Mouse (Mus musculus): ENCODE measurements at regions not wholly inside any gene's neighbourhood (a gene's known extent, or its start where the extent isn't known, plus 50 kb on each side); places are given as distances from the start of the nearest gene placed in this dataset.

- Histone ChIP-seq H3K4me3 (no peak overlapping the region), H3K27ac (no peak overlapping the region)
- no peak for TF ChIP-seq CTCF (IDR thresholded peaks at IDR 0.05)
- no peak for DNase-seq
- intact Hi-C loops (cut with DNase I), result no loop called here
These were observed 758.8 kb downstream of the Tmem114 start for GRCm38 (mm10) chr16:7666096-7666495.

GRCm38 (mm10) chr16:7658133-7658532 lies 766.8 kb downstream of the Tmem114 start:
- intact Hi-C loops (cut with DNase I), result no loop called here
- H3K4me3 ChIP-seq, result no peak overlapping the region
- DNase-seq, result no peak
- no peak overlapping the region for H3K27ac ChIP-seq
- TF ChIP-seq CTCF (IDR thresholded peaks at IDR 0.05), result no peak

- intact Hi-C loops (cut with DNase I), result no loop called here
- TF ChIP-seq CTCF (IDR thresholded peaks at IDR 0.05), result no peak
- no peak overlapping the region for H3K4me3 ChIP-seq
- no peak for DNase-seq
- no peak overlapping the region for H3K27ac ChIP-seq
These were observed 770.5 kb downstream of the Tmem114 start for GRCm38 (mm10) chr16:7654451-7654850.

- no peak for DNase-seq
These were observed 775.2 kb downstream of the Tmem114 start for GRCm38 (mm10) chr16:7649771-7650170.

GRCm38 (mm10) chr16:7647275-7647926 lies 777.5 kb downstream of the Tmem114 start:
- intact Hi-C loops (cut with DNase I), result no loop called here
- no peak overlapping the region for H3K27ac ChIP-seq
- H3K4me3 ChIP-seq, result no peak overlapping the region
- no peak for DNase-seq
- TF ChIP-seq CTCF (IDR thresholded peaks at IDR 0.05), result no peak

More at GRCm38 (mm10) chr16:7649771-7650170, 775.2 kb downstream of the Tmem114 start:
- intact Hi-C loops (cut with DNase I), result no loop called here
- no peak overlapping the region for H3K4me3 ChIP-seq
- H3K27ac ChIP-seq, result no peak overlapping the region
- TF ChIP-seq CTCF (IDR thresholded peaks at IDR 0.05), result no peak

- no peak for TF ChIP-seq CTCF (IDR thresholded peaks at IDR 0.05)
- intact Hi-C loops (cut with DNase I), result no loop called here
- no peak overlapping the region for H3K4me3 ChIP-seq
- no peak overlapping the region for H3K27ac ChIP-seq
- DNase-seq, result no peak
These were observed 780.6 kb downstream of the Tmem114 start for GRCm38 (mm10) chr16:7644363-7644762.

GRCm38 (mm10) chr16:7638955-7639755 lies 785.8 kb downstream of the Tmem114 start:
- intact Hi-C loops (cut with DNase I), result no loop called here
- no peak for TF ChIP-seq CTCF (IDR thresholded peaks at IDR 0.05)
- DNase-seq, result no peak
- Histone ChIP-seq H3K4me3 (no peak overlapping the region), H3K27ac (no peak overlapping the region)

GRCm38 (mm10) chr16:7637993-7638392 lies 786.9 kb downstream of the Tmem114 start:
- intact Hi-C loops (cut with DNase I), result no loop called here
- Histone ChIP-seq H3K27ac (no peak overlapping the region), H3K4me3 (no peak overlapping the region)
- DNase-seq, result no peak
- no peak for TF ChIP-seq CTCF (IDR thresholded peaks at IDR 0.05)

GRCm38 (mm10) chr16:7637121-7637700 lies 787.7 kb downstream of the Tmem114 start:
- H3K4me3 ChIP-seq, result no peak overlapping the region
- TF ChIP-seq CTCF (IDR thresholded peaks at IDR 0.05), result no peak
- no peak for DNase-seq
- no peak overlapping the region for H3K27ac ChIP-seq
- intact Hi-C loops (cut with DNase I), result no loop called here

GRCm38 (mm10) chr16:7636326-7636725 lies 788.6 kb downstream of the Tmem114 start:
- Histone ChIP-seq H3K27ac (no peak overlapping the region), H3K4me3 (no peak overlapping the region)
- no peak for TF ChIP-seq CTCF (IDR thresholded peaks at IDR 0.05)
- no peak for DNase-seq
- intact Hi-C loops (cut with DNase I), result no loop called here

- intact Hi-C loops (cut with DNase I), result no loop called here
- no peak overlapping the region for H3K27ac ChIP-seq
- no peak for DNase-seq
- no peak overlapping the region for H3K4me3 ChIP-seq
- no peak for TF ChIP-seq CTCF (IDR thresholded peaks at IDR 0.05)
These were observed 792.5 kb downstream of the Tmem114 start for GRCm38 (mm10) chr16:7632474-7632873.

GRCm38 (mm10) chr16:7628351-7628750 lies 796.6 kb downstream of the Tmem114 start:
- no peak overlapping the region for H3K27ac ChIP-seq
- no peak for TF ChIP-seq CTCF (IDR thresholded peaks at IDR 0.05)
- intact Hi-C loops (cut with DNase I), result no loop called here
- DNase-seq, result no peak
- H3K4me3 ChIP-seq, result no peak overlapping the region

GRCm38 (mm10) chr16:7606602-7607001 lies 818.3 kb downstream of the Tmem114 start:
- intact Hi-C loops (cut with DNase I), result no loop called here
- Histone ChIP-seq H3K4me3 (no peak overlapping the region), H3K27ac (no peak overlapping the region)
- no peak for TF ChIP-seq CTCF (IDR thresholded peaks at IDR 0.05)
- DNase-seq, result no peak
